Mouse (Mus musculus) ovary, postnatal 36 days (tissue): ENCODE data around the gene Spata31d1a.
"Not testable (repeated sequence)": the region's sequence is repeated elsewhere in the genome, so short reads cannot be mapped to it uniquely, and the experiment has no call there.

ENCODE experiments used
- DNase-seq: peaks from one replicate; pipeline ENCODE4 v3.0.0; 2022; ENCODE audit warnings: low spot score, mixed read lengths

The Spata31d1a gene

GRCm38 (mm10) chr13:59710230-59710629, at the start of gene Spata31d1a:
Spata31d1a (minus strand) TSS chr13:59710330.
- DNase-seq: no peak

- DNase-seq: no peak
These were observed 46.8 kb upstream of the Spata31d1a start for GRCm38 (mm10) chr13:59756906-59757305.

GRCm38 (mm10) chr13:59750310-59750709, 40.2 kb upstream of the Spata31d1a start:
- DNase-seq: no peak

- DNase-seq: no peak
These were observed 36.6 kb upstream of the Spata31d1a start, which contains the start of gene 1700014D04Rik for GRCm38 (mm10) chr13:59746711-59747110. 1700014D04Rik (minus strand) TSS chr13:59746752.

GRCm38 (mm10) chr13:59746164-59746563, 36.0 kb upstream of the Spata31d1a start:
- DNase-seq: no peak

GRCm38 (mm10) chr13:59745462-59745861, 35.3 kb upstream of the Spata31d1a start:
- DNase-seq: no peak

- no peak for DNase-seq
These were observed 31.6 kb upstream of the Spata31d1a start for GRCm38 (mm10) chr13:59741697-59742096.

GRCm38 (mm10) chr13:59741096-59741495, 31.0 kb upstream of the Spata31d1a start:
- peak; percentile 36 for DNase-seq

GRCm38 (mm10) chr13:59739397-59739796, 29.3 kb upstream of the Spata31d1a start:
- DNase-seq: no peak

GRCm38 (mm10) chr13:59738455-59738854, 28.3 kb upstream of the Spata31d1a start:
- DNase-seq: no peak

GRCm38 (mm10) chr13:59735190-59735589, 25.1 kb upstream of the Spata31d1a start:
- no peak for DNase-seq

GRCm38 (mm10) chr13:59734347-59734746, 24.2 kb upstream of the Spata31d1a start:
- not testable (repeated sequence) for DNase-seq

GRCm38 (mm10) chr13:59733936-59734335, 23.8 kb upstream of the Spata31d1a start:
- no peak for DNase-seq

- DNase-seq: no peak
These were observed 21.5 kb upstream of the Spata31d1a start, which contains the start of gene Spata31d1d for GRCm38 (mm10) chr13:59731652-59732051. Spata31d1d (minus strand) TSS chr13:59731752.

GRCm38 (mm10) chr13:59728378-59729093, 18.4 kb upstream of the Spata31d1a start:
- peak; percentile 71 for DNase-seq

GRCm38 (mm10) chr13:59726139-59726867, 16.2 kb upstream of the Spata31d1a start:
- DNase-seq: no peak

GRCm38 (mm10) chr13:59722089-59722488, 12.0 kb upstream of the Spata31d1a start:
- DNase-seq: not testable (repeated sequence)

GRCm38 (mm10) chr13:59719475-59719874, 9.3 kb upstream of the Spata31d1a start:
- no peak for DNase-seq

GRCm38 (mm10) chr13:59718857-59719440, 8.8 kb upstream of the Spata31d1a start:
- not testable (repeated sequence) for DNase-seq

- DNase-seq: no peak
These were observed 3.6 kb upstream of the Spata31d1a start for GRCm38 (mm10) chr13:59713710-59714109.

GRCm38 (mm10) chr13:59711984-59712383, 1.9 kb upstream of the Spata31d1a start, which contains the start of gene Spata31d1b:
Spata31d1b (plus strand) TSS chr13:59712284.
- DNase-seq: not testable (repeated sequence)

GRCm38 (mm10) chr13:59704562-59704961, 5.6 kb downstream of the Spata31d1a start:
- DNase-seq: no peak

GRCm38 (mm10) chr13:59703514-59703913, 6.6 kb downstream of the Spata31d1a start:
- DNase-seq: no peak
